Mouse (Mus musculus): ENCODE measurements at regions not wholly inside any gene's neighbourhood (a gene's known extent, or its start where the extent isn't known, plus 50 kb on each side); places are given as distances from the start of the nearest gene placed in this dataset.

DNA sequence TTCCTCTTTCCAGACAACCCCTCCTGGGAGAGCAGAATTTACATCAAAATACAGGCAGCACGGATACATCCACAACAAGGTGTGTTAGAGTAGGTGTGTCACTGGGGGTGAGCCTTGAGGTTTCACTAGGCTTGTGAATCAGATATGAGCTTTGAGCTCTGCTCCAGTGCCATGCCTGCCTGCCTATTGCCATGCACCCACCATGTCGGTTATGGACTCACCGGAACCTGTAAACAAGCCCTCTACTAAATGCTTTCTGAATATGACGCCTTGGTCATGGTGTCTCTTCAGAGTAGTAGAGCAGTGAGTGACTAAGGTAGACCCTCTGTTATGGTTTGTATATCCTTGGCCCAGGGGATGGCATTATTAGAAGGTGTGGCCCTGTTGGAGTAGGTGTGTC lies 52.3 kb upstream of the Stt3b start:
- no peak for TF ChIP-seq POLR2A (IDR thresholded peaks at IDR 0.05; ENCODE audit: low read depth, low read length)
- TF ChIP-seq CTCF (conservative IDR thresholded peaks at IDR 0.05; ENCODE audit: insufficient read depth, insufficient read length, low read depth, low read length): no peak
